Mouse (Mus musculus) frontal cortex, adult 2 months (tissue): Measurements from ENCODE around the gene Cpa2. TPM values are rescaled to one million over a fixed set of nuclear protein-coding genes. Genes with fewer than 3 reads are reported as not detected.

Experiments
- DNase-seq, 2 experiments: peaks; one replicate each; pipeline ENCODE4 v3.0.0; 2022; ENCODE audit warnings: low spot score in 1 of 2; ENCODE audit errors: extremely low spot score in 1 of 2
- polyA plus RNA-seq: library from polyadenylated mRNA; depleted of rRNA; stranded (reverse); fragments of >200 nt; gene quantifications from 2 replicates; pipeline ENCODE4 v1.2.3, GENCODE M21; 2012

The Cpa2 gene
- polyA plus RNA-seq, 1 experiment, result 2.7 TPM

DNA sequence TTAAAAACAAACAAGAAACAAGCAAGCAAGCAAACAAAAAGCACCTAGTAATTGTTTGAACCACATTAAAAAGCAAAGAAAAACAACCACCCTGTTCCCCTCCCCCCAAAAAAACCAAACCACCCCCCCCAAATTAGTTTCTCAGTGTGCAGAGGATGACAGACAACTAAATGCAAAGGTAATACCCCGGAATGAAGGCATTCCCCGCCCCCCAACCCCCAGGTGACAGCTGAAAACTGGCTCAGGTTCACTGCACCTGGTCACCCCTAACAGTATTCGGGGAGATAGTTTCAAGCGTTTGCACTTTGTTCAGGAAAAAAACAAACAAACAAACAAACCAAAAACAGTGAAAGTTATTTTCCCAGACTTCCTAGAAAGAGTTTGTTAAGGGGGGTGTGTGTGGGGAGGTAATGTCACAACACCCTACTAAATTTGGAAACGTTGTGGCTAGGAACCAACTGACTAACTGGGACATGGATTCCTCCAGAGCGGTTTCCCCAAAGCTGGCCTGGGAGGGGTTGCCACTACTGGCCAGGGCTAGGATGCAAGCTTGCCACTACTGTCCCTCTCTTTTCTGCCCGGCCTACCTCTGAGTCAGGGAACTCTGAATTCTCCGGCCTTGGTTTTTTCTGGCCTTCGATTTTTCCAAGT lies 6.4 kb downstream of the Cpa2 start:
- no peak for DNase-seq

DNA sequence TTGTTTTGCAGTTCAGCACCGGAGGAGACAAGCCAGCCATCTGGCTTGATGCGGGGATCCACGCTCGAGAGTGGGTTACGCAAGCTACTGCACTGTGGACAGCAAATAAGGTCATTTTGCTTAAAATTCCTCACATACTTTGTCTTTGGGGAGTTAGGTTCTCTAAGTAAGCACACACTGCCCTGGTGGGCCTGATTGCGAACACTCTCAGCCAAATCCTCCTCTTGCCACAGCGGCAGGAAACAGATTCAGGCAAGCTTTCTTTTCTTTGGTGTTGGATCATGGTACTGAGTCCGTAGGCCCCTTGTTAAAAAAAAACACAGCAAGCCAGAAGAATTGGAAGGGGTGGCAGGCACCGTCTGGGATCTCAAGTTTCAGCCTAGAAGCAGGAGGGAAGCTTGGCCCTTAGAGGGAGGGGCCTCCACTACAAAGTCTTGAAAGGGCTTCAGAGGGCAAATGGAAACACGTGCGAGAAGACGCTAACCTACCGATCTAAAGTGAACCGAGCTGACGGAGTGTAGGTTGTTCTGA lies 7.9 kb downstream of the Cpa2 start:
- no peak for DNase-seq

DNA sequence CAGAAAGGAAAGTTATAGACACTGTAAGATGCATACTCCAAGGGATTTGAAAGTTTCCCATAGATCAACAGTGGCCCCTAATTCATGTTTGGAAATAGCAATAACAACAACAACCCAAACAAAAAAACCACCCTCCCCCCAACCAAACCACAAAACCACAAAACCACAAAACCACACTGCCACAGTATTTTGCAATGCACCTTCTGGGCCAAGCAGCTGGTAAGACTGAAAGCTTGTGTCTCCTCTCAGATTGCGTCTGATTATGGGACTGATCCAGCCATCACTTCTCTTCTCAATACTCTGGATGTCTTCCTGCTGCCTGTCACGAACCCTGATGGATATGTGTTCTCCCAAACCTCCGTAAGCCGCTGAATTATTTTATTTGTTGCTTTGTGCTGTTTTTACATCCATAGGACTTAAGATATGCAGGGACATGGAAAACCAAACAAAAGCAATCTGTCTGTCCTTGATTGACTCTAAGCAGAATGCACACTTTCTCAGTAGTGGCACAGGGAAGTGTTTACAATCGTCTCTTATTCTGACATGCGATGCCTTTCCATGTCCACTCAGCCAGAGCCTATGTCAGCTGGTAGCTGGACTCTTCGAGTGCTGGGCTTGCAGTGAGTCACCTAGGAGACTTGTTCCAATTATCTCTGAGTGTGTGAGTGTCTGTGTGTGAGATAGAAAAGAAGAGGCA lies 9.3 kb downstream of the Cpa2 start:
- no peak for DNase-seq

DNA sequence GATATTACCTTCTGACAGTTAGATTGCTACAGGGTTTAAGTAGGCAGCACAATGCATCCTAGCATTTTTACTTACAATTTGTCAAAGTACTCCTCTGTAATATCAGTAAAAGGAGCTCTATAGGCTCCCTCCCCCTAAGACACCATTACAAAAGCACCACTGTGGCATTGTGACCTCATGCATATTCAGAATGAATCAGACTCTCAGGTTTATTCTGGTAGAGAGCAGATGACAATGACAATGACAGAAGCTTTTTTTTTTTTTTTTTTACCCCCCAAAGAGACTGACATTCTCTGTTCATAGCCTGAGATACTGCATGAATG lies 9.8 kb downstream of the Cpa2 start:
- DNase-seq, result no peak

DNA sequence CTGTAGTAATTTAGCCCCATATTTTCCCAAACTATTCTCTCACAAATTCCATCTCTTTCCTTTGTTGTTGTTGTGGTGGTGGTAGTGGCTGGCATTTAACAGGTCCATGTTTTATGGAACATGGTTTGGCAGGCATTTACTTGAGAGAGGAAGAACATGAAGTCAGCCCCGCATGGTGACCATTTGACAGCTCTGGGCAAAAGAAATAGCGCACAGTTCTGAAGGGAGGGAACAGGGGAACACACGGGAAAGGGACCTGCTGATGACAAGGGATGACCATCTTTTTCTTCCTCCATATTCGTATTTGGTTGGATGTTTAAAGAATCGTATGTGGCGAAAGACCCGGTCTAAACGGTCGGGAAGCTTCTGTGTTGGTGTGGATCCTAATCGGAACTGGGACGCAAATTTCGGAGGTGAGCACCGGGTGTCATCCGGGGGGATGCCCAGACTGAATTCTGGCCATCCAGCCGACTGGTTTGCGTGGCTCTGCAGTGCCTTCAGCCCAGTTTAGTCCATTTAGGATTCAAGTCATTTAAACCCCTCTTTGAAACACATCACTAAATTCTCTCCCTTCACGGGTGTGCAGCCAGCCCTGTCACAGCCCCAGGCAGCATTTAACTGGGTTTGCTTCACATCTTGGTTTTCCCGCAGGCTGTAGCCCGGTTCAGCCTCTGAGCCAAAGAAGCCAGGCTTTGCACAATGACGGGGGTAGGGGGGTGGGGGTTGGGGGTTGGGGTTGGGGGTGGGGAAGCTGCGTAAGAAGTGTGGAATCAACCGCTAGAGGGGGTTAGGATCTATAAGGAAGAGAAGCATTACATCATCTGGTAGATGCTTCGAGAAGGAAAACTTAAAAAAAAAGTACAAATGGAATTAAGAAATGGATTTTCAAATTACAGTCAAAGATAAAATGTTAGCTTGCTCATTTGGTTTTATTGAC lies 10.5 kb downstream of the Cpa2 start:
- DNase-seq, result no peak

DNA sequence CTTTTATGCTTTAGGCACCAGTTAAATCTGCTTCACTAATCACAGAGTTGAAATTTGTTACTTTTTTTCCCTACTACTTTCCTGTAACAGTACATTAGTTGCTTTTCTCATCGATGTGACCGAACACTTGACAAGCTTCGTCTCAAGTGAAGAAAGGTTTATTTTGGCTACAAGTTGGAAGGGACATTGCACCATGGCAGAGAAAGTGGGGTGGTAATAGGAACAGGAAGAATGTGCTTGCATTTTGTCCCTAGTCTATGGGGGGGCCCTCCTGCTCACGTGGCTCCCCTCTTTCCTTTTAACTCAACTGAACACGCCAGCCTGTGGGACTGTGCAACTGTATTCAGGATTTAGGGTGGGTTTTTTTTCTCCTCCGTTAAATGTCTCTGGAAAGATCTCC lies 11.2 kb downstream of the Cpa2 start:
- DNase-seq, result no peak

DNA sequence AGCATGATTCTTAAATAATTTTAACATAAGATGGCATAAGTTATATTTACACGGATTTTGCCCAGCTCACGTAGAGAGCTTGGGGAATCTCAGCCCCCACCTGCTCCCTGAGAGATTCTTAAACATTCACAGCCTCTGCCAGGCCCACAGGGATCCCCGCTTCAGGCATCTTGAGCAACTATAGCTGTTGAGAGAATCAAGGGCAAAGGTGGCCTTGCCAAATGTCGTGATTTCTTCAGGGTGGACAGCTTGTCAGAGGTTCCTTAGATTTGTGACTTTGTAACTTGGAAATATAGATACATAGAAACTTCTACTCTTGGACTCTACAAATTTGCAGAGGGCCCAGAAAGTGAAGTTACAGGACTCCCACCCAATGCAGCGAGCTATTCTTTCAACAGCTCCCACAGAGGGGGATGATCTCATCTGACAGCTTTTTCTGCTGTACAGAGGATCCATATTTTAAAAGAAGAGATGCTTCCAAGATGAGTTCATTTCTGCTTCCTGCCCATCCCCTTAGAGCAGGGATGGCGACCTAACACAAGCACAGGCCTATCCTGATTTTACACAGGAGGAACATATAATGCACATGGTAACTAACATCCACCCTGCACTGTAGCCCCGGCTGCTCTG lies 12.1 kb downstream of the Cpa2 start:
- DNase-seq, result no peak

DNA sequence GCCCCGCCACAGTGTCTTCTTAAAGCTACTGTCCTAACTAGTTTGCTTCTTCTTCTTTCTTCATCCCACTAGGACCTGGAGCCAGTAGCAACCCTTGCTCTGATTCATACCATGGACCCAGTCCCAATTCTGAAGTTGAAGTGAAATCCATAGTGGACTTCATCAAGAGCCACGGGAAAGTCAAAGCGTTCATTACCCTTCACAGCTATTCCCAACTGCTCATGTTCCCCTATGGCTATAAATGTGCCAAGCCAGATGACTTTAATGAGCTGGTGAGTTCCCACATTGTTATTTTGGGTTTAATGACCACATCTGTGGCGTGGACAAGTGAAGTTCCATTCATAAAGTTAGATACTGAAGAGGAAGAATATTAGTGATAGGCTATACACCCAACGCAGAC lies 12.7 kb downstream of the Cpa2 start:
- no peak for DNase-seq

DNA sequence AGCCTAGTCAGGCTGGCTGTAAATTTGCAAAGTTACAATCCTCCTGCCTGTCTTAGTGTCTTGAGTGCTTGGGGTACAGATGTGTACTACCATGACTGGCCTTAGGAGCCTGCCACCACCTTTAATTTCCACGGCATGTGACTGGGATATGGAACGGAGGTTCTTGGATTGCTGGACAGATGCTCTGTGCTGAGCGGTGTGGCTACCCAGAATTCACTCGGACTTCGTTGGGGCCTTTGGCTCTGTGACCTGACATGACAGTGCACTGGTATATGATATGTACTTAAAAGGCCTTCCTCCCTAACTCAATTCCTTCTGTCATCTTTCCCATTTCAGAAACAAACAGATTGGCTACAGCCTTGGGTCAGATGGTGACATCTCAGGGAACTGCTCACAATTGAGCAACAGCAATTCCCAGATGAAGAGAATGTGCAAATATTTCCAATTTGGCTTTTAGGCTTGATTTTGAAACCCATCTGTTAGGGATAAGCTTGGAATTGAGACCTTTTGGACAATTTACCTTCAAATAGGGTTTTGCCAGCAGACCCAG lies 13.3 kb downstream of the Cpa2 start:
- DNase-seq, result no peak

DNA sequence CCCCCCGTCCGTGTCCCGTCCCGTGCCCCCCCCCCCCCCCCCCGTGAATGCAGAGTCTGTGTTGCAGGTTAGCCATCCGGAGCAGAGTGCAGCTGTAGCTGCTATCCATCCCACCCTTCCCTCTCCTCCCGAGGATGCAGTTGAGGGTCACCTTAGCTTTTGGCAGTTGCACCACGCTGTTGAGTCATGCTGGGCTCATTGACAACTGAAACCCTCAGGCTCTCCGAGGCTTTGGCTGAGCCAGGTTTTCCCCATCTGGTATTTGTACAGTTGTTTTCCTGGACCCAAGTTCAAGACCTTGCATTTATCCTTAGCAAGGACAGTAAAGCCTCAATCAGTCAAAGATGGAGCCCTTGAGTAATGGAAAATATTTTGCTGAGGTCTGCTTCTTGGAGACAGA lies 14.7 kb downstream of the Cpa2 start:
- DNase-seq, result no peak

DNA sequence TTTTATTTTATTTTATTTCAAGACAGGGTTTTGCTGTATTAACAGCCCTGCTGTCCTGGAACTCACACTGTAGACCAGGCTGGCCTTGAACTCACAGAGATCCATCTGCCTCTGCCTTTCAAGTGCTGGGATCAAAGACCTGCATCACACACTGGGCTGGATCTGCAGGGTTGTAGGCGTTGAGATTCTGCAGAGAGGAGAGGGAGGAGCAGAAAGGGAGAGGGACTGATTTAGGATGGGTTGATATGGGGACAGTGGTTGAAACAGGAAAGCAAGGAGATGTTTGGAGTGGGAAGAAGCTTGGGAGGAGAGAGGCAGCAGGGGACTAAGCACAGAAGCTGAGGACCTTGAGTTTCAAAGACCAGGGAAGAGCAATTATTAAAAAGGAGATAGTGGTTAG lies 18.3 kb downstream of the Cpa2 start:
- no peak for DNase-seq

DNA sequence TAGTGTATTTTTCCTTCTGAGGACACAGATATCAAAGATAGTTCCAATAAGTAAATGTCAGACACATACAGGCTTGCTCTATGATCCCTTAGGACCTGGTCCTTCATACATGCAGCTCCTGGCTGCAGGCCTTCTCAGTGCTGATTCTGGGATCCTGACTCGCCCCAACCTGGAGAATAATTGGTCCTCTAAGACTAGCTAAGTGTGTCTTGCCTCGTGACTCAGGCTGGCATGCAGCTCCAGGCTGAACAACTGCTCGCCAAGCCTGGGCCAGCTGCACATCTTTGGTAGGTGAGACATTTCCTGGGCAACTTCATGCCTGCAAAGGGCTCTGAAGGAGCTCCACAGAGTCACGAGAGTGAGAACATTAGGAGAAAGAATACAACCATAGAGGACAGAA lies 20.8 kb downstream of the Cpa2 start:
- no peak for DNase-seq

DNA sequence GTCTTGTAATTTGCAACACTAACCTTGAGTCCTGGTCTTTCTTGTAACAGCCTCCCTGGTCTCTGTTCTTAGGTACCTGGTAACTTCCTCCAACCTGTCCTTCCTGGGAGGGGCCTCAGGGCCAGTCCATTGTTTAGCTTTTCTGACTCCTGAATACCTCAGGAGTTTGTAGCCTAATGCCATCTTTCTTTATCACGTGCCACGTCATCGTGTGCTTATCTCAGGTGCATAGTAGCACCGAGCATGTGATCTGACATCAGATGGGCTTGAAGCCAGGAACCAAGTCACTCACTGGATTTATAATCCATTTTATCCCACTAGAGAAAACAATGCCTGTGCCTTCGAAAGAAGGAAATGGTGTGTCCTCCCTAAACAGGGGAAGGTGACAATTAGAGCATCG lies 22.2 kb downstream of the Cpa2 start:
- no peak for DNase-seq

DNA sequence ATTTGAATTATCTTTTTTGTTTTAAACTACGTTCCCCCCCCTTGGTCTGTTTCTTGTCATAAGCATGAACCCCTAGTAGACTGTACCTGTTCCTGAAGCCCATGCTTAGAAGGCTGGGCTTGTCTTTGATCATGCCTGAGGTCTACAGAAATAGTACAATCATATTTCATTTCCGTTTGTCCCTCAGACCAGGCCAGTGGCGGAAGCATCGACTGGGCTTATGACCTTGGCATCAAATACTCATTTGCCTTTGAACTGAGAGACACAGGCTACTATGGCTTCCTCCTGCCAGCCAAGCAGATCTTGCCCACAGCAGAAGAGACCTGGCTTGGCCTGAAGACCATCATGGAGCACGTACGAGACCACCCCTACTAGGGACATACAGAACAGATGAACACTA lies 22.7 kb downstream of the Cpa2 start:
- no peak for DNase-seq

DNA sequence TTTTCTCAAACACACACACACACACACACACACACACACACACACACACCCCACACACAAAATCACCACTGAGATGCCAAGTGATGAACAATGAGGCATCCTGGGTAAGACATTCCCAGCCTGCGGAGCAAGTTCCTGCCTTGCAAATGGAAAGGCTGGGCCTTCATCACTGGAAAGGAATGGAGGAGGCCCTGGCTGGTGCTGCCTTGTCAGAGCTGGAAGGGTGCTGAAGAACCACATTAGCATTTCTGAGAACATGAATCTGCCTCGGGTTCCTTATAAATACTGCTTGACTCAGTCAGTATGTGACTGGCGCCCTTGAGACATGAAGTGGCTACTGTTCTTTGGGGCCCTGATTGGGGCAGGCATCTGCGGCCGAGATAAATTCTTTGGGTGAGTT lies 26.7 kb downstream of the Cpa2 start, which contains the start of gene Cpa4:
Gene Cpa4, plus strand, starts transcription at position 301 of the 400 bp plus-strand sequence.
- DNase-seq, result no peak

DNA sequence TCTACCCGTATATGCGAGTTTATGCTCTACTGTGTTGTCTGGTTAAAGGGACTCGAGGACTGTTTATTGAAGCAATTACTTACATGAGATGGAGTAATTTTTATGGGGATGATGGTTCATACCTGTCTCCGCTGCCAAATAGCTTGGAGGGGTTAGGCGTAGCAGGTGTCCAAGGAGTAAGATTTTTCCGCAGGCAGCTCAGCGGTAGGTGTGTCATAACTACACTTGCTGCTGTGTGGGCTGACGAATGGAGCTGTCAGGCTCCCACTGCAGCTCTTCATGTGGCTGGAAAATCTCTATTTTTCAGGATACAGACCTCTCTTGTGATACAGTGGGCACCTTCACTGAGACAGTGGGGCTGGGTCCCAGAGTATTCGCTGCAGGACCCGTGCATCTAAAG lies 27.9 kb downstream of the Cpa2 start:
- DNase-seq, result no peak

DNA sequence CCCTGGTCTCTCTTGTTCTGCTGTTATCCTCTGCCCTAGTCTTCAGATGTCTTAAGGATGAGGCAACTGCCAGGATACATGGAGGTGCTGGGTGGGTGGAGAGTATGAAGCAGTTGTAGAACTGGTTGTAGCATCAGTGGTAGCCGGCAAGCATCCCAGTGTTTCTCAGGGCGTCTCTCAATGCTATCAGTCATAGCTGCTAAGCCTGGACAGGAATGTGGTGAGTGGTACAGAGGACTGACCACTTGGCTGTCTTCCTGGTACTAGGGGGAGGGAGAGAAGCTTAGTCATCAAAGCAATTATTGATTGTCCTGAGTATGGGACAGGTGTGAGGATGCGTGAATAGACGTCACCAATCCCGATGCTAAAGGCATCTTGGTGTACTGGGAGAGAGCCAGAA lies 28.6 kb downstream of the Cpa2 start:
- DNase-seq, result no peak

DNA sequence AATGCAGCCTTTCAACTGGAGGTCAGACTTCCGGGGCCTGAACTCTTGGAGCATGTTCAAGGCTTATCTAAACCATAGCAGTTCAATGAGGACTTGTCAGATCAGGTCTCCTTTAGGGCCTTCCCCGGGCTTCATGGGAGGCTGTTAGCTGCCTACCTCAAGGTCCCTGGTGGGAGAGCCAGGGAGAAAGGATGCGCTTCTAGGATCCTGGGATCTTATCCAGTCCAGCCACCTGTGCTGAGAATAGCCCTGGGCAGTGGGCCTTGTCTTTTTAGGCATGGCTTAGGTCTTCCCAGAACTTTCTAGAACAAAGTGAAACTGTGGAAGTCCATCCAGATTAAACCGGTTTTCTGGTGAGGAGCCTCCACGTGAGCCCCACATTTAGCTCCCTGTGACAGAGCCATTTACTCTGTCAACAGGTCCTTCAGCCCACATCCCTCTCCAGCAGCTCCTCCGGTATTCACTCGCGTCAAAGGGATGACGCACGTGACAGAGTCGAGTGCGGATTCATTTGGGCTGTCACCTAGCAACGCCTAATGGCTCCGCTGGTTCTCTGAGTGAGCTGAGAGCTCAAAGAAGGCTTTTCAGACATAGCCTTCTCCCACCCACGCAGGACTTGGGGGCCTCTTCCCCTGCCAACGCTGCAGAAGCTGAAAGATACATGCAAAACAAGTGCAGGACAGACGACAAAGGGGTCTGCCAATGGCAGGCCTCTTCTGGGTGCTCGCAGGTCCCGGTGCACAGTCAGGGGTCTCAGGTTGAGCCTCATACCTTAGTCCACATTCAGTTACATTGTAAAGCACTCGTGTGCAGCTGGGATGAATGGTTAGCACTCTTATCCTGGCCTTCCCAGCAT lies 31.3 kb downstream of the Cpa2 start:
- peak; percentile 85 to 90 for DNase-seq

DNA sequence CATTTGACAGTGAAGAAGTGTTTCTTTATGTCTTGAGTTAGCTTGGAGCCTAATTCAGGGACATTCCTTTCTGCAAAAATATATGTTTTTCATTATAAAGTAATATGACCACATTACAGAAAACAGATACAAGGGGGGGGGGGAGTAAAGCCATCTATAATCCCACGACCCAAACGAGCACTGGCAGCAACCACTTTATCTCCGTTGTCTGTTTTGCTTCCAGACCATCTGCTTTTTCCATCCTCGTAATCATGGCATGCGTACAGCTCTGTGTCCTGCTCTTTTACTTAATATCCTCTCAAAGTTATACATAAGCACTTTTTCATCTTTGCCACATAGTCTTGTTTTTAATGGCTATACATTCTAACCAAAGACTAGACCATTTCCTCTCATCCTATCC lies 32.0 kb downstream of the Cpa2 start:
- no peak for DNase-seq

DNA sequence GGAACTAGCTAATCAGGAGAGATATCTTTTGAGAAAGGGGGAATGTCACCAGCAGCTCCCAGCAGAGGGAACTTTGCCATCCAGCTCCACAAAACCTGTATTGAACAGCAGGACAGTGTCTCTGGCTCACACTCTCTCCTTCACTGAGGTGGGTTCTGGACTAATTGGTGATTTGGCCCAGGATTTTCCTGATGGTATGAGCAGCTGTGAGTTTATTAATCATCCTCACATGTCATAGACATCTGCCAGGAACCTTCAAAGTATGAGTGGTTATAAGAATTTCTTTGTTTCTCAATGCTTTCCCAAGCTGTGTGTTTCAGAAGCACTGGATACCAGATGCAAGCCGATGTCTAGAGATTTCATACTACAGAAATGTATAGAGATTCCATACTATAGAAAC lies 33.6 kb downstream of the Cpa2 start:
- no peak for DNase-seq
